Mouse (Mus musculus): ENCODE data around the gene Srrm1. TPM values are rescaled to one million over a fixed set of nuclear protein-coding genes. Genes with fewer than 3 reads are reported as not detected.

Srrm1 gene
- 257 and 267 TPM in 2 replicates for polyA plus RNA-seq (2015; fragmentation: Nextera tagmentation; extraction: Ambion mirVana)

DNA sequence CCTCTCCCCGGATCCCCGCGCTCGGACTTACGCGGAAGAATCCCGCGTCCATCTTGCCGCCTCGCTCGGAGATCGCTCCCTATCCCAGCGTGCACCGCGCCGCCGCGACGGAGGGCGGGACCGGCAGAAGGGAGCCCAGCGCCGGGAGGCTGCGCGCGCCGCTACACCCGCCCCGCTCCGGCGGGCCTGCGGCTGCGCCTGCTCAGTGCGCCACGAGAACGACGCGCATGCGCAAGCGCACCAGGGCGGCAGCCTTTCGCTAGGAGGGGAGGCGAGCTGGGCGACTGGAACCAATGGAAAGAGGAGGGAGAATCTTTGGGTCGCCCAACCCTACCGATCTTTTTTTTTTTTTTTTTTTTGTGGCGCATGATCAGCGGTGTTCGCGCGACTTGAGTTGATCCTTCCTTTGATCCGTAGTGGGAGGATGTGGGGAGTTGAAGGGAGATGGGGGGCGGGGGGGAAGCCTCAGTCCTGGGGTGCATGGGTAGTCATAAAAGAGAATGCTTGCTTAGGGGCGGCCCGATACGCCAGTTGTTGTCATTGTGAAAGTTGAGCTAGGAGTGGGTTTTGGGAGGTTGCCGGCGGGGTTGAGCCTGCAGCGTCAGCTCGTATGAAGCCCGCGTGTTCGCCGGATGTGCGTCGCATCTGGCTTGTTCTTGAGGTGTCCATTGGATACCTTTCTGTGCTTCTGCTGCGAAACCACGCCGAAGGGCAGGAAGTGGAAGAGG is at the start of gene Srrm1:
Gene Srrm1 (minus strand): TSS at position 256 of the 728 bp plus-strand sequence.
- H3K9me3 ChIP-seq (replicated peaks) = no peaks in the 10 kb centered on the region
- H3K9ac ChIP-seq = peak within 1 kb of the TSS; percentile 87
- H3K36me3 ChIP-seq = peaks cover 28% of the 10 kb centered on the region
- peaks cover 34% of the 10 kb centered on the region for H3K4me1 ChIP-seq
- H3K4me3 ChIP-seq (replicated peaks) = peak within 1 kb of the TSS; percentile 96
- ATAC-seq (replicated peaks; ENCODE audit: low FRiP score) = peak; percentile 95
- H3K27me3 ChIP-seq = no peaks in the 10 kb centered on the region
- peak within 1 kb of the TSS; percentile 74 for H3K4me2 ChIP-seq
- WGBS = under 1% methylated on average over 68 of the region's 69 CpGs
- peak within 1 kb of the TSS; percentile 99 for H3K27ac ChIP-seq

- H3K9ac ChIP-seq = no peak overlapping the region
- no peaks in the 10 kb centered on the region for H3K9me3 ChIP-seq (replicated peaks)
- no peak overlapping the region for H3K4me3 ChIP-seq (replicated peaks)
- H3K27me3 ChIP-seq = peaks cover 27% of the 10 kb centered on the region
- no peaks in the 10 kb centered on the region for H3K36me3 ChIP-seq
- H3K27ac ChIP-seq = no peak overlapping the region
- H3K4me1 ChIP-seq = peaks cover 15% of the 10 kb centered on the region; the same call in 1 of the 2 replicates
- WGBS = 25% methylated on average over 7 of the region's 7 CpGs
- no peak for ATAC-seq (replicated peaks; ENCODE audit: low FRiP score)
- no peak overlapping the region for H3K4me2 ChIP-seq
Measured at GRCm38 (mm10) chr4:135401881-135402280, 48.8 kb upstream of the Srrm1 start.

- Histone ChIP-seq H3K4me3 (replicated peaks) (peak within 1 kb of the TSS; percentile 45), H3K27ac (no peak within 1 kb of the TSS), H3K9ac (peak within 1 kb of the TSS; percentile 0; the same call in 1 of the 2 replicates), H3K4me1 (peaks cover 11% of the 10 kb centered on the region; the same call in 1 of the 2 replicates), H3K36me3 (no peaks in the 10 kb centered on the region), H3K9me3 (replicated peaks) (no peaks in the 10 kb centered on the region), H3K27me3 (peaks cover 37% of the 10 kb centered on the region), H3K4me2 (peak within 1 kb of the TSS; percentile 80)
- WGBS = 0% methylated on average over 29 of the region's 29 CpGs
- 0 out of 2 replicates have a peak, but pooled peaks have one; percentile 25 for ATAC-seq (replicated peaks; ENCODE audit: low FRiP score)
Measured at GRCm38 (mm10) chr4:135397991-135398390, 44.9 kb upstream of the Srrm1 start, which contains the start of gene Ncmap. TSS of gene Ncmap (minus strand) at chr4:135398227.

DNA sequence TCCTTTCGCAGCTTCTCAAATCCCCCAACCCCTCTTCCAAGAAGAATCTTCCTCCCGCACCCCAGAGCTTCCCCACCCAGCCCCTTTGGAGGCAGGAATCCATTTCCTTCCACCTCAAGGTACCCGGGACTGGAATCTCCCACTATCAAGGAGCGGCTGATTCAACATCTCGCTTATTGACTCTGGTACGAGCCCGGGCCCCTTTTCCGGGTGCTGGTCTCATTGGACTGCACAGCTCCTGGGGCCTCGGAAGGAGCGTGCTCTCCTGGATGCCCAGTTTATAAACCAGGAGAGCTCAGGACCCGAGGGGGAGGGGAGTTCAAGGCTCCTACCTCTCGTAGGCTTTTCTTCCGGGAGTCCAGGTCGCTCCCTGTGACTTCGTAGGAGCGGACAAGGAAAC is 44.4 kb upstream of the Srrm1 start:
- peak overlapping the region; percentile 0; the same call in 1 of the 2 replicates for H3K9ac ChIP-seq
- 3% methylated on average over 16 of the region's 16 CpGs for WGBS
- H3K9me3 ChIP-seq (replicated peaks) = no peaks in the 10 kb centered on the region
- H3K27me3 ChIP-seq = peaks cover 37% of the 10 kb centered on the region
- no peak for ATAC-seq (replicated peaks; ENCODE audit: low FRiP score)
- H3K4me2 ChIP-seq = peak overlapping the region; percentile 80
- peak overlapping the region; percentile 45 for H3K4me3 ChIP-seq (replicated peaks)
- no peaks in the 10 kb centered on the region for H3K36me3 ChIP-seq
- no peak overlapping the region for H3K27ac ChIP-seq
- peaks cover 11% of the 10 kb centered on the region; the same call in 1 of the 2 replicates for H3K4me1 ChIP-seq

- WGBS = 86% methylated on average over 5 of the region's 5 CpGs
- Histone ChIP-seq H3K4me2 (no peak overlapping the region), H3K4me1 (peaks cover 11% of the 10 kb centered on the region; the same call in 1 of the 2 replicates), H3K9ac (no peak overlapping the region), H3K4me3 (replicated peaks) (no peak overlapping the region), H3K36me3 (no peaks in the 10 kb centered on the region), H3K9me3 (replicated peaks) (no peaks in the 10 kb centered on the region), H3K27me3 (peaks cover 37% of the 10 kb centered on the region), H3K27ac (no peak overlapping the region)
- ATAC-seq (replicated peaks; ENCODE audit: low FRiP score) = no peak
Measured at GRCm38 (mm10) chr4:135396303-135396702, 43.2 kb upstream of the Srrm1 start.

DNA sequence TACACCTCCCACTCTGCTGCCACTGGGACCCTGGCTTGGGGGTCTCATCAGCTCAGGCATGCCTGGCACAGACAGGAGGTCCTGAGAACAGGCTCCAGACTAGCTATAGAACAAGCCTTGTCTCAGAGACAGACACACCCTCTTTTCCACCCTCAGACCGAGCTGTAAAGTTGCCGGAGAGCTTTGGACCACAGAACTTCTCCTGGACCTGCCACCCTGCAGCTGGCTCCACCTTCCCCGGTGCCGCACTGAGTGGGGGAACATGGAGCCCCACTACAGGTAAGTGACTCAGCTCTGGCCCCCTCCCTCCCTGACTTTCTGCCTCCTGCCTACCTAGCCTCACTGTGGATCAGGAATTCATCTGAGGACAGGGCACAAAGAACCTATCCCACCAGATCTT is 42.3 kb upstream of the Srrm1 start:
- WGBS = 86% methylated on average over 4 of the region's 4 CpGs
- ATAC-seq (replicated peaks; ENCODE audit: low FRiP score) = no peak
- H3K27me3 ChIP-seq = peaks cover 37% of the 10 kb centered on the region
- H3K9me3 ChIP-seq (replicated peaks) = no peaks in the 10 kb centered on the region
- no peak overlapping the region for H3K4me2 ChIP-seq
- H3K9ac ChIP-seq = no peak overlapping the region
- H3K4me3 ChIP-seq (replicated peaks) = no peak overlapping the region
- H3K36me3 ChIP-seq = no peaks in the 10 kb centered on the region
- peaks cover 11% of the 10 kb centered on the region; the same call in 1 of the 2 replicates for H3K4me1 ChIP-seq
- no peak overlapping the region for H3K27ac ChIP-seq

DNA sequence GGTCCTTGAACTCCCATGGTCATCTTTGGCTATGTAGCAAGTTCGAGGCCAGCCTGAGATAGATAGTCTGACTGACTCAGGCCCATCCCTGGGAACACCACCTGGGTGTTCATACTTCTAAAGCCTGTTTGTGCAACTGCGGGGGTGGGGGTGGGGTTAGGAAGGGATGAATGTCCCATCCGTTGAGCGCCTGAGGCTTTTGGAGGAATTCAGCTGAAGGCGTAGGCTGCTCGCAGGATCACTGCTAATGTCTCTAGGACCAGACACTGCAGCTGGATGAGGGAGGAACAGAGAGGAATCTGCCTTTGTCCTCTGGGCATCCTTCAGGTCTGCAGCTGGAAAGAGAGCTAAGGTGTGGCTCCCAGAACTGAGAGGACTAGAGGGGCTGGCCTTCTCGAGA is 41.5 kb upstream of the Srrm1 start:
- ATAC-seq (replicated peaks; ENCODE audit: low FRiP score) = no peak
- Histone ChIP-seq H3K9me3 (replicated peaks) (no peaks in the 10 kb centered on the region), H3K36me3 (no peaks in the 10 kb centered on the region), H3K9ac (no peak overlapping the region), H3K4me1 (peaks cover 11% of the 10 kb centered on the region; the same call in 1 of the 2 replicates), H3K4me2 (no peak overlapping the region), H3K27me3 (peaks cover 37% of the 10 kb centered on the region), H3K27ac (no peak overlapping the region), H3K4me3 (replicated peaks) (no peak overlapping the region)
- WGBS = 77% methylated on average over 7 of the region's 7 CpGs

DNA sequence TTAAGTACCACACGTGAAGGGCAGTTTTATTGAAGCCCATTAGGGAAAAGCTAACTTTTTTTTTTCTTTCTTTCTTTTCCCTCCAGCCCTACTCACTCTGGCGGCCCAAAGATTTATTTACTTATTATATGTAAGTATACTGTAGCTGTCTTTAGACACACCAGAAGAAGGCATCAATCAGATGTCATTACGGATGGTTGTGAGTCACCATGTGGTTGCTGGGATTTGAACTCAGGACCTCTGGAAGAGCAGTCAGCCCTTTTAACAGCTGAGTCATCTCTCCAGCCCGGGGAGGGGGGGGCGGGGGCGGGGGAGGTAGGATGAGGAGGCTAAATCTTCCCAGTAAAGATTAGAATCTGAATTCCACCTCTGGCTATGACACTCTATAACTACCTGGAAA is 40.3 kb upstream of the Srrm1 start:
- Histone ChIP-seq H3K27ac (no peak overlapping the region), H3K9me3 (replicated peaks) (0 out of 2 replicates have a peak, but pooled peaks cover 2% of the 10 kb centered on the region), H3K4me2 (no peak overlapping the region), H3K4me1 (peaks cover 10% of the 10 kb centered on the region; the same call in 1 of the 2 replicates), H3K4me3 (replicated peaks) (no peak overlapping the region), H3K27me3 (peaks cover 24% of the 10 kb centered on the region), H3K9ac (no peak overlapping the region), H3K36me3 (no peaks in the 10 kb centered on the region)
- no peak for ATAC-seq (replicated peaks; ENCODE audit: low FRiP score)
- WGBS = 67% methylated on average over 6 of the region's 6 CpGs

DNA sequence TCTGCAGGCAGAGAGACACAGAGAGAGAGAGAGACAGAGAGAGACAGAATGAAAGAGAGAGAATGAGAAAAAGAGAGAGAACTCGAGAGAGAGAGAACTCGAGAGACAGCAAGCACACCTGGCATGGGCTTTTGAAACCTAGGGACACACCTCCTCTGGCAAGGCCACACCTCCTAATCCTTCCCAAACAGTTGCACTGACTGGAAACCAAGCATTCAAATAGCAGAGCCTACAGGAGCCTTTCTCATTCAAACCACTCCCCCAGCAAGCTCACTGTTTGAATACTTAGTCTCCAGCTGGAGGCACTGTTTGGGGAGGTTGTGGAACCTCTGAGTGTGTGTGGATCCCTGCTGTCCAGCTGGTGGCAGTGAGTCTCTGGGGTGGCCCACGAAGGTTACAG is 39.7 kb upstream of the Srrm1 start:
- H3K9ac ChIP-seq = no peak overlapping the region
- no peaks in the 10 kb centered on the region for H3K36me3 ChIP-seq
- H3K9me3 ChIP-seq (replicated peaks) = 0 out of 2 replicates have a peak, but pooled peaks cover 2% of the 10 kb centered on the region
- no peak overlapping the region for H3K4me2 ChIP-seq
- H3K4me1 ChIP-seq = peaks cover 4% of the 10 kb centered on the region; the same call in 1 of the 2 replicates
- 82% methylated on average over 3 of the region's 3 CpGs for WGBS
- H3K27me3 ChIP-seq = peaks cover 19% of the 10 kb centered on the region
- H3K4me3 ChIP-seq (replicated peaks) = no peak overlapping the region
- no peak overlapping the region for H3K27ac ChIP-seq
- ATAC-seq (replicated peaks; ENCODE audit: low FRiP score) = no peak

DNA sequence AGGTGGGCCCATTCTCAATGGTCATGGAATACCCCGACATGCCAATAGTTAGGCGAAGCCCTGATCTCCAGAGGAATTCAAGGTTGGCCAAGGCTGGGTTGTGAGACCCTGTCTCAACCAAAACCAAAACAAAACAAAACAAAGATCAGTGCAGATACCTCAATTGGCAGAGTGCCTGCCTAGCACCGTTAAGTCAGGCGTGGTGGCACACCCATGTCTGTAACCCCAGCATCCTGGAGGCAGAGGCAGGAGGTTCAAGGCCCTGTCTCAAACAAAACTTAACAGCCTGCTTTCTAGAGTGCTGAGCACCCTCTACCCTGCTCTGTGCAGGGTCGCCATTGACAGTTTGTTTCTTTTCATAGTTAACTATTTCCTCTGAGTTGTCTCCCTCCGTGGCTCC is 37.9 kb upstream of the Srrm1 start:
- 56% methylated on average over 6 of the region's 6 CpGs for WGBS
- no peak for ATAC-seq (replicated peaks; ENCODE audit: low FRiP score)
- peaks cover under 1% of the 10 kb centered on the region for H3K4me1 ChIP-seq
- H3K4me3 ChIP-seq (replicated peaks) = no peak overlapping the region
- H3K27ac ChIP-seq = no peak overlapping the region
- H3K27me3 ChIP-seq = 0 out of 2 replicates have a peak, but pooled peaks cover 1% of the 10 kb centered on the region
- H3K9ac ChIP-seq = no peak overlapping the region
- no peaks in the 10 kb centered on the region for H3K36me3 ChIP-seq
- 0 out of 2 replicates have a peak, but pooled peaks cover 2% of the 10 kb centered on the region for H3K9me3 ChIP-seq (replicated peaks)
- no peak overlapping the region for H3K4me2 ChIP-seq

GRCm38 (mm10) chr4:135385614-135386013 is 32.5 kb upstream of the Srrm1 start:
- no peak overlapping the region for H3K4me2 ChIP-seq
- H3K36me3 ChIP-seq = no peaks in the 10 kb centered on the region
- no peak overlapping the region for H3K4me3 ChIP-seq (replicated peaks)
- H3K4me1 ChIP-seq = peaks cover 15% of the 10 kb centered on the region
- H3K27me3 ChIP-seq = 0 out of 2 replicates have a peak, but pooled peaks cover 3% of the 10 kb centered on the region
- ATAC-seq (replicated peaks; ENCODE audit: low FRiP score) = peak; percentile 61; the same call in 1 of the 2 replicates
- H3K9me3 ChIP-seq (replicated peaks) = 0 out of 2 replicates have a peak, but pooled peaks cover 2% of the 10 kb centered on the region
- 46% methylated on average over 10 of the region's 10 CpGs for WGBS
- H3K9ac ChIP-seq = no peak overlapping the region
- H3K27ac ChIP-seq = 0 out of 2 replicates have a peak overlapping the region, but pooled peaks have one; percentile 7

DNA sequence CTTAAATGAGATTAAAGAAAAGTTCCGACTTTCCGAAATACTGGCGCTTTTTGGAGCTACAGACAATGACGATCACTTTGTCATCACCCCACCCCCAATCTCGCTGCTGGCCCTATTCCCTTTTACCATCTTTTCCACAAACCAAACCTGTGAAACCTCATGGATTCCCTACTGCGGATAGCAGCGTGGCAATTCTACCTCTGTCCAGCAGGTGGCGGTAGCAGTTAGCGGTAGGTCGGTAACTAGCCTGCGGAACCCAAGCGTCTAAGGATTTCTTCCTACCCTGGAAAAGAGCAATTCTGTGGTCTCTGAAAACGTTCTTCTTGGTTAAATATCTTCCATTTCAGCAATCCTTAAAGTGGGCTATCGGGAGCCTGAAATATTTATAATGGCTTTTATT is 29.2 kb upstream of the Srrm1 start:
- H3K36me3 ChIP-seq = no peaks in the 10 kb centered on the region
- no peak overlapping the region for H3K27ac ChIP-seq
- H3K27me3 ChIP-seq = 0 out of 2 replicates have a peak, but pooled peaks cover 3% of the 10 kb centered on the region
- no peak for ATAC-seq (replicated peaks; ENCODE audit: low FRiP score)
- H3K4me2 ChIP-seq = no peak overlapping the region
- H3K9me3 ChIP-seq (replicated peaks) = no peaks in the 10 kb centered on the region
- no peak overlapping the region for H3K4me3 ChIP-seq (replicated peaks)
- 5% methylated on average over 14 of the region's 14 CpGs for WGBS
- H3K9ac ChIP-seq = no peak overlapping the region
- H3K4me1 ChIP-seq = peaks cover 15% of the 10 kb centered on the region

Data from kidney, embryonic 15.5 days (tissue).